Mouse (Mus musculus): ENCODE results near the gene Phb2. TPM values are rescaled to one million over a fixed set of nuclear protein-coding genes. Genes with fewer than 3 reads are reported as not detected.

Phb2 gene
- total and polyA plus RNA-seq, 2 experiments: 140 to 209 TPM

GRCm38 (mm10) chr6:124706061-124706627 is 6.0 kb upstream of the Phb2 start:
- H3K4me1 ChIP-seq (ENCODE audit: control insufficient read depth, insufficient read depth, low read length): peaks cover 15% of the 10 kb centered on the region
- TF ChIP-seq CTCF (IDR thresholded peaks at IDR 0.05; ENCODE audit: low read depth, low read length): no peak
- no peak for TF ChIP-seq POLR2A (IDR thresholded peaks at IDR 0.05; ENCODE audit: extremely low read depth, insufficient read depth, low read length)
- 63% methylated on average over 5 of the region's 5 CpGs for WGBS
- H3K27me3 ChIP-seq (ENCODE audit: control insufficient read depth, insufficient read depth, low read length): no peaks in the 10 kb centered on the region
- peaks cover 17% of the 10 kb centered on the region; the same call in 1 of the 2 replicates for H3K79me2 ChIP-seq (ENCODE audit: control insufficient read depth, insufficient read depth, low read length)
- H3K9ac ChIP-seq (ENCODE audit: low read depth, low read length): no peak overlapping the region
- no peak for DNase-seq (ENCODE audit: extremely low read depth, low read depth, low spot score)
- H3K4me3 ChIP-seq (ENCODE audit: insufficient read depth, low read depth, low read length): no peak overlapping the region
- H3K27ac ChIP-seq (replicated peaks; ENCODE audit: insufficient read depth, low read depth, low read length): no peak overlapping the region
- peaks cover 22% of the 10 kb centered on the region for H3K36me3 ChIP-seq (ENCODE audit: control insufficient read depth, insufficient read depth, low read length)

- Histone ChIP-seq H3K27ac (replicated peaks; ENCODE audit: insufficient read depth, low read depth, low read length) (no peak overlapping the region), H3K27me3 (ENCODE audit: control insufficient read depth, insufficient read depth, low read length) (no peaks in the 10 kb centered on the region), H3K4me3 (ENCODE audit: insufficient read depth, low read depth, low read length) (no peak overlapping the region), H3K36me3 (ENCODE audit: control insufficient read depth, insufficient read depth, low read length) (peaks cover 16% of the 10 kb centered on the region), H3K79me2 (ENCODE audit: control insufficient read depth, insufficient read depth, low read length) (peaks cover 32% of the 10 kb centered on the region; the same call in 1 of the 2 replicates), H3K4me1 (ENCODE audit: control insufficient read depth, insufficient read depth, low read length) (peaks cover 16% of the 10 kb centered on the region), H3K9ac (ENCODE audit: low read depth, low read length) (no peak overlapping the region)
- 44% methylated on average over 10 of the region's 10 CpGs for WGBS
- TF ChIP-seq CTCF (IDR thresholded peaks at IDR 0.05; ENCODE audit: low read depth, low read length) (no peak), POLR2A (IDR thresholded peaks at IDR 0.05; ENCODE audit: extremely low read depth, insufficient read depth, low read length) (no peak)
- DNase-seq (ENCODE audit: extremely low read depth, low read depth, low spot score): peak; percentile 73
These were observed 3.7 kb upstream of the Phb2 start for GRCm38 (mm10) chr6:124708289-124708889.

DNA sequence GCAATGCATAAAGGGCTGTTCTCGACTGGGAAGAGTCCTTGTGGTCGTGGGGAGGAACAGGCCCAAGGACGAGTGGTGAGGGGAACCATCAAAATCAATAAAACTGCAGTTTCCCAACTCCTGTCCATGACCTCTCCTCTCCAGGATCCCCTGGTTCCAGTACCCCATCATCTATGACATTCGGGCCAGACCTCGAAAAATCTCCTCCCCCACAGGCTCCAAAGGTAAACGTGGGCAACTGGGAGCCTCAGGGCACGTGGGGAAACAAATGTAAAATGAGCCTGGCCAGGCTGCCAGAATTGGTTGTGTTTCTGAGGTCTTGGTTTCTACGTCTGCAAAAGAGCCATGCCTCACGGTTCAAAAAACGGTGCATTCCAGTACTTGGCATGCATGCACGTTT is 782 bp downstream of the Phb2 start:
- H3K4me3 ChIP-seq (ENCODE audit: insufficient read depth, low read depth, low read length): peak overlapping the region; percentile 86
- TF ChIP-seq CTCF (IDR thresholded peaks at IDR 0.05; ENCODE audit: low read depth, low read length) (no peak), POLR2A (IDR thresholded peaks at IDR 0.05; ENCODE audit: extremely low read depth, insufficient read depth, low read length) (no peak)
- H3K79me2 ChIP-seq (ENCODE audit: control insufficient read depth, insufficient read depth, low read length): peaks cover 35% of the 10 kb centered on the region; the same call in 1 of the 2 replicates
- H3K9ac ChIP-seq (ENCODE audit: low read depth, low read length): peak overlapping the region; percentile 91
- no peaks in the 10 kb centered on the region for H3K27me3 ChIP-seq (ENCODE audit: control insufficient read depth, insufficient read depth, low read length)
- 3% methylated on average over 11 of the region's 11 CpGs for WGBS
- peaks cover 19% of the 10 kb centered on the region for H3K4me1 ChIP-seq (ENCODE audit: control insufficient read depth, insufficient read depth, low read length)
- DNase-seq (ENCODE audit: extremely low read depth, low read depth, low spot score): peak; percentile 67
- H3K27ac ChIP-seq (replicated peaks; ENCODE audit: insufficient read depth, low read depth, low read length): peak overlapping the region; percentile 89
- H3K36me3 ChIP-seq (ENCODE audit: control insufficient read depth, insufficient read depth, low read length): peaks cover 15% of the 10 kb centered on the region

GRCm38 (mm10) chr6:124716864-124717490 is 4.8 kb downstream of the Phb2 start:
- H3K4me3 ChIP-seq (ENCODE audit: insufficient read depth, low read depth, low read length): no peak overlapping the region
- peaks cover 15% of the 10 kb centered on the region for H3K36me3 ChIP-seq (ENCODE audit: control insufficient read depth, insufficient read depth, low read length)
- H3K9ac ChIP-seq (ENCODE audit: low read depth, low read length): no peak overlapping the region
- no peaks in the 10 kb centered on the region for H3K27me3 ChIP-seq (ENCODE audit: control insufficient read depth, insufficient read depth, low read length)
- H3K79me2 ChIP-seq (ENCODE audit: control insufficient read depth, insufficient read depth, low read length): peaks cover 17% of the 10 kb centered on the region; the same call in 1 of the 2 replicates
- no peak overlapping the region for H3K27ac ChIP-seq (replicated peaks; ENCODE audit: insufficient read depth, low read depth, low read length)
- WGBS: 60% methylated on average over 20 of the region's 20 CpGs
- TF ChIP-seq POLR2A (IDR thresholded peaks at IDR 0.05; ENCODE audit: extremely low read depth, insufficient read depth, low read length) (no peak), CTCF (IDR thresholded peaks at IDR 0.05; ENCODE audit: low read depth, low read length) (peak; percentile 88)
- DNase-seq (ENCODE audit: extremely low read depth, low read depth, low spot score): peak; percentile 49
- H3K4me1 ChIP-seq (ENCODE audit: control insufficient read depth, insufficient read depth, low read length): peaks cover 16% of the 10 kb centered on the region

GRCm38 (mm10) chr6:124717968-124718367 is 5.8 kb downstream of the Phb2 start:
- Histone ChIP-seq H3K79me2 (ENCODE audit: control insufficient read depth, insufficient read depth, low read length) (peaks cover 10% of the 10 kb centered on the region; the same call in 1 of the 2 replicates), H3K27me3 (ENCODE audit: control insufficient read depth, insufficient read depth, low read length) (no peaks in the 10 kb centered on the region), H3K36me3 (ENCODE audit: control insufficient read depth, insufficient read depth, low read length) (peaks cover 15% of the 10 kb centered on the region), H3K4me3 (ENCODE audit: insufficient read depth, low read depth, low read length) (no peak overlapping the region), H3K27ac (replicated peaks; ENCODE audit: insufficient read depth, low read depth, low read length) (no peak overlapping the region), H3K4me1 (ENCODE audit: control insufficient read depth, insufficient read depth, low read length) (peaks cover 16% of the 10 kb centered on the region), H3K9ac (ENCODE audit: low read depth, low read length) (no peak overlapping the region)
- 60% methylated on average over 13 of the region's 13 CpGs for WGBS
- TF ChIP-seq CTCF (IDR thresholded peaks at IDR 0.05; ENCODE audit: low read depth, low read length) (no peak), POLR2A (IDR thresholded peaks at IDR 0.05; ENCODE audit: extremely low read depth, insufficient read depth, low read length) (no peak)
- DNase-seq (ENCODE audit: extremely low read depth, low read depth, low spot score): no peak

All from liver, adult 2 months (tissue).